Mouse (Mus musculus) ovary, postnatal 10 days (tissue): Measurements from ENCODE around the gene Lrig2.
"Not testable (repeated sequence)": the region's sequence is repeated elsewhere in the genome, so short reads cannot be mapped to it uniquely, and the experiment has no call there.

Source experiments
- DNase-seq: peaks from one replicate; pipeline ENCODE4 v3.0.0; 2022; ENCODE audit warnings: low spot score

The Lrig2 gene

DNA sequence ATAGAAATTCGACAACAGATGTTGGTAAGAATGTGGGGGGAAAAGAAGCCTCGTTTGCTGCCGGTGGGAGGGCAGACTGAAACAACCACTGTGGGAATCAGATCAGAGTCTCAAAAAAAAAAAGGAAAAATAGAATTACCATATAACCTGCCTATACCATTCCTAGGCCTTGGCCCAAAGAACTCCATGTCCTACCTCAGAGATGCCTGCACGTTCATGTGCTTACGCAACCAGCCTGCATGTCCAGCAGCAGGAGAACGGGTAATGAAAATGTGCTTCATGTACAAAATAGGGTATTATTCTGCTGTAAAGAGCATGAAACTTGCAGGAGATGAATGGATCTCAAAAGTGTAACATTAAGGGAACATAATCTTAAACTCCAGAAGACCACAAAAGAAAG lies 79.1 kb downstream of the Lrig2 start:
- DNase-seq: no peak

GRCm38 (mm10) chr3:104431848-104432159 lies 79.9 kb downstream of the Lrig2 start:
- DNase-seq: no peak

GRCm38 (mm10) chr3:104431156-104431847 lies 80.4 kb downstream of the Lrig2 start:
- no peak for DNase-seq

- DNase-seq: not testable (repeated sequence)
Observed at GRCm38 (mm10) chr3:104427354-104427753, 84.4 kb downstream of the Lrig2 start.

GRCm38 (mm10) chr3:104424346-104424745 lies 87.4 kb downstream of the Lrig2 start:
- DNase-seq: no peak

- no peak for DNase-seq
Observed at GRCm38 (mm10) chr3:104420929-104421328, 90.8 kb downstream of the Lrig2 start.

DNA sequence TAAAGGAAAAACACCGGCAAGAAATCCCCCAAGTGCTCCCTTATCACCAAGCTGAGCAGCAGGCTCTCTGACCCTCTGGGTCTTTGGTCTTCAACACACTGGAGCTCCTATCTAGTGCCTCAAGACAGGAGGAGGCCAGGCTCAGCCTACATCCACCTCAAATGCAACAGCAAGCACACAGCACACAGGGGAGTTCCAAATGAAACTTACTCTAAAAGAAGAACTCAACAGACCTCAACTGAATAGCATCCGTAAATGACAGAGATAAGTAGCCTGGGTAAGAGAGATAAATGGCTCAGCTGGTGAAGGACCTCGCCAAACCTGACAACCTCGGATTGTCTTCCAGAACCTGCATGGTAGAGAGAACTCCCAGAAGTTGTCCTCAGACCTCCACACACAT lies 91.7 kb downstream of the Lrig2 start:
- no peak for DNase-seq

- no peak for DNase-seq
Observed at GRCm38 (mm10) chr3:104416806-104417205, 94.9 kb downstream of the Lrig2 start.

DNA sequence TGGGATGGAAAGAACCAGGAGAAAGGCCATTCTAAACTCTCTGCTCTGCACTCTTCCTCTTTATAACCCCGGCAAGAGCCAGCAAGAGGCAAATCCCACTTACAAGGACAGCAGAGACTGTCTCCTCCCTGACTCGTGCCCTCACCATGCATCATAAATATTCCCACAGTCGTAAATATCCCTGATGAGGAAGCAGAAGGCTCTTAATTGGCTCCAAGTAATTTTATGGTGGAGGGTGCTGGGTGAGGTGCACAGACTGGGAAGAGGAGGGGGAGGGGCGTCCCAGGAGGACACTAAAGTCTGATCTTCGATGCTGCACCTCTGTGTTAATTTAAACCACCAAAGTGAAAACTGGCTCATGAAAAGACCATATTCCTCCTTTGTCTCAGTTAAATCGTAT lies 99.2 kb downstream of the Lrig2 start:
- DNase-seq: no peak

DNA sequence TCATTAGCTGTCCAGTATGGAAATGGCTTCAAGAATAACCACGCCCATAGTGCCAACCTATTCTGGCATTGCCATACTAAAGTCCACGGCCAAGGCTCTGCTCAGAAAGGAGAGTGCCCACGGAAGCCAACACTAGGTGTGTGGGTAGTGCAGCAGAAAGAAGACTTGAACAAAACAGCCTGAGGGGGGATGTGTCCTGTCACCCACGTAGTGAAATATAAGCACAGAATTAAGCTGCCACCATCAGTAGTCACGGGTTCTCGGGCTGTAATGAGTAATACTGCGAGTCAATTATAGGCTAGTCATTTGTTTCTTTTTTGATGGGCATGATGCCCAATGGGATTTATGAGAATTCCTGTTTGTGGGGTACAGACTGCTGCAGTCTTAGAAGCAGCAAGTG lies 104.2 kb downstream of the Lrig2 start:
- no peak for DNase-seq

DNA sequence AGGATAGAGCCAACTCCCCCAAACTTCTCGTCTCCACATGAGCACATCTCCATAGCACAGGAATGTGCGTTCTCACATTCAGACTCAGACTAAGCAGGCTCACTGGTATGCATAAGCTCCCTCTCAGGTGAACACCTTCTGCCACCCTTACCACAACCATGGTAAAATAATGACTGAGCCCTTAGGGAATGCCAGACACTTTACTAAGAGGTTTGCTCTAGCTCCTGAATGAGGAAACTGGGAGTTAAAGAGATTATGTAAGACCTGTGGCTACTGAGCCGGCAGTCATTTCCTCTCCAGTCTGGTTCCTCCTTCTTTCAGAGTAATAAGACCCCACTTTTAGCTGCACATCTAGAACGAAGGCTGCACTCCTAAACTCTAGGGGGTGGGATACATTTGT lies 108.1 kb downstream of the Lrig2 start:
- DNase-seq: no peak

- no peak for DNase-seq
Observed at GRCm38 (mm10) chr3:104401176-104401575, 110.5 kb downstream of the Lrig2 start.

DNA sequence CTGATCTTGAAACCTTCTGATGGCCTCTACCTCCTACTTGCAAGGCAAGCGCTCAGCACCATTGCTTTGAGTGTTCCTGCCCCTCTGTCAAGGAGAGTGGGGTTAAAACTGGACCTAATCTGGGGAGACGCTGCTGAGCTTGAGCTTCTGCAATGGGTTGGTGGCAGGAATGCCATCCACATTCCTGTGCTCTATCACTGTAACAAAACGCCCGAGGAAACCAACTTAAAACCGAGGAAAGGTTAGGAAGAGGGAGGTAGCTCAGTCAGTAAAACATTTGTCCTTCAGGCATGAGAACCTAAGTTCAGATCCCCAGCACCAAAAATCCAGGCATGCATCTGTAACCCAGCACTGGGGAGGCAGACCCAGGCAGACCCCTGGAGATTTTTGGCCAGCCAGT lies 111.6 kb downstream of the Lrig2 start:
- no peak for DNase-seq

DNA sequence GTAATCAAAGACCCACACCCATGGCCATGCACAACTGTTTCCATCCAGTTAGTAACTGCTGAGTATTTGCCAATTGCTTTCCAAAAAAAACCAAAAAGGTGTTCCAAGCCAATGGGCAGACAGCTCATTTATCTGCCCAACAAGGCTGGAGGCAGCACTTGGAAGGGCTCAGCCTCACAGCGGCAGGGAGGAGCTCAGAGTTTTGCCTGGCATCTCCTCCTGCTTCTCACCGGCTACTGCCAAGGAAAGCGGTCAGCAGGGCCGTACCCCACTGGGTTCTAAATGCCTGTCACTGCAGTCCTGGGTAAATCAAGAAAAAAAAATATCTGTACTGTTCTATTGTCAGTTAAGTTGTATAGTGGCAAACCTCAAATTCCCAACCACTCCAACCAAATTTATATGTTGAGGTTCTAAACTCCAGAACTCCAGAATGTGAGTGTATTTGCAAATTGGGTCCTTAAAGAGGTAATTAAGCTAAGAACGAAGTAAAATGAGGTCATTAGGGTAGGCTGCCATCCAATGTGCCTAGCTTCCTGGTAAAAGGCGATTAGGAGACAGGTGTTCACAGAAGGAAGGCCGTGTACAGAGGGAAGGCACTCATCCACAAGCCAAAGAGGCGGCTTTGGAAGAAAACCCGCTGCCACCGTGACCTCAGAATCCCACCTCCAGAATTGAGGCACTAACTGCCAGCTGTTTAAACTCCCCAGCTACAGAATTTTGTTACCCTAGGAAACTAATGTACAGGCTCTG lies 112.2 kb downstream of the Lrig2 start:
- no peak for DNase-seq

DNA sequence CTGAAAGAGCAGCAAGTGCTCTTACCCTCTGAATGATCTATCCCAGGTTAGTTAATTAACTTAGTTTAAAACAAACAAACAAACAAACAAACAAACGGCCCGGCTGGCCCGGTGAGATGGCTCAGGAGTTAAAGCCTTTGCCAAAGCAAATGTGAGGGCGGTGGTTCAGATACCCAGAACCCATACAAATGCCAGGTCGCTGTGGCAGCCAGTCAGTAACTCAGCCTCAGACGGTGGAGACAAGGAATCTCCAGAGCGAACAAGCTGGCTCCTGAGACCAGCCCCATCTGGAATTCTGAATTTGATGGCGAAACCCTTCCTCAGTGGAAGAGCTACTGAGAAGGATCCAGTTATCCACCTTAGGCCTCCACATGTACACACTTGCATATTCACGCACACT lies 114.4 kb downstream of the Lrig2 start:
- DNase-seq: no peak

GRCm38 (mm10) chr3:104396736-104397081 lies 115.0 kb downstream of the Lrig2 start:
- DNase-seq: no peak

- no peak for DNase-seq
Observed at GRCm38 (mm10) chr3:104396067-104396735, 115.5 kb downstream of the Lrig2 start.

DNA sequence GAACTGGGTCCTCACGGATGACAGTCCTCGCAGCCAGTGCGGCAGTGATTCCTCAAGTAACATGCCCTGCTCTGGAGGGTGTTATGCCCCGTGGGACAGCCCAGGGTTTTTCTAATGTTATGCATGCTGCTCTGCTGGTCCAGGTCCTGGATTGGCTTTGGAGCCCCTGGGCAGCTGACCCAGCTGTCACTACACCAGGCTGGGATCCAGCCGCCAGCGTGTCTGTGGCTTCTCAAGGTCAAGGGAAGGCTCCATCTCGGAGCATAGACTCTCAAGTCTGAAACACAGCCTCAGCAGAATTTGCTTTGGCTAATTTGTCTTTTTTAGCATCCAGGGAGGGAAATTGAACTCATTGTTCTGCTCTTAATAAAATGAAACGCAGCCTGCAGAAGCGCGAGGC lies 121.6 kb downstream of the Lrig2 start:
- no peak for DNase-seq

GRCm38 (mm10) chr3:104389449-104389848 lies 122.3 kb downstream of the Lrig2 start:
- DNase-seq: no peak

GRCm38 (mm10) chr3:104385587-104385986 lies 126.1 kb downstream of the Lrig2 start:
- DNase-seq: no peak

DNA sequence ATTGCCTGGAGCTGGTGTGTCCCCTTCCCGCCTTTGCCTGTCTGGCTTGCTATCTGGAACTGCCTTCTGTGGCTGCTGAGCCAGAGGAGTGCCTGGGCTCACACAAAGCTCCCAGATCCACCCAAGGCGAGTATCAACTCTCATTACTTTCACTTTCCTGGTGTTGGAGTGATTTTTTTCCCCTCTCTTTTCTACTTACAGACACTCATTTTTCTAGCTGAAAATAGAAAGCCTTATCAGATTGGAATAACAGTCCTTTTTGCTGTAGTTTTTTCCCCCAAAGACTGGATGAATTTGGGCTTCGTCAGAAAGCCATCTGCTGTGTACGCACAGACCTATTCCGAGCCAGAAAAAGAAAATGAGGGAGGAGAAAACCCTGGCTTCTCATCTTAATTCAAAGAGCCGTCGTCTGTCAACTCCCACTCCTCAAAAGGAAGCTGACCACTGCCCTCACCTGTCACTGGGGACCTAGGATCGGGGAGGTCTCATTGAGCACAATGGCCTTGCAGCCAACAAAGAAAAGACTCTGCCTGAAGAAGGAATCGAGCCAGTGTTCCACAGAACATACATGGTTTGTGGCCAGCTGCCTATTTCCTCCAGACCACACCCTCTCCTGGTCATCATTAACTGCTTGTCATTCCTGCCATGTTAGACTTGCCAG lies 127.9 kb downstream of the Lrig2 start:
- no peak for DNase-seq

- no peak for DNase-seq
Observed at GRCm38 (mm10) chr3:104378228-104378627, 133.5 kb downstream of the Lrig2 start.

GRCm38 (mm10) chr3:104373907-104374306 lies 137.8 kb downstream of the Lrig2 start:
- DNase-seq: no peak
